Mouse (Mus musculus): ENCODE results near the gene Tbx22.

The Tbx22 gene

DNA sequence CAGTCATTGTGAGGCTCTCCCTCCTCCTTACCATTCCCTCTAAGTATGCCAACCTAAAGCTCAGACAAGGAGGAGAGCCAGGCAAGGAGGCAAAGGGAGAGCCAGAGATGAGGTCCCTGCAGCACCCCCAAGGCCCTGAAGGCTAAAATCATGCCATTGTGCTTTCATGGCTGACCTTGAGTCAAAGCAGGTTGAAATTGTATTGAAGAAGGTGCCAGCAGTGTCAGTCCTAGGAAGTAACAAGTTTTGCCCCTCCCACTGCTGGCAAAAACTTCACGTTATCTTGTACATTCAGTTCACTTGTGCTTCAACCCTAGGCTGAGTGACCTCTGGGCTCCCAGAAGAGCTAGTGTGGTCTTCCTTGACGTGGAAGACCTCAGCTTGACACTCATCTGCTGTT, at the start of gene Tbx22:
Gene Tbx22 (plus strand): TSS at position 301 of the 400 bp plus-strand sequence.
- peak; percentile 38 for DNase-seq (ENCODE audit: low spot score)

GRCm38 (mm10) chrX:107668677-107669076, 913 bp downstream of the Tbx22 start:
- no peak for DNase-seq (ENCODE audit: low spot score)

DNA sequence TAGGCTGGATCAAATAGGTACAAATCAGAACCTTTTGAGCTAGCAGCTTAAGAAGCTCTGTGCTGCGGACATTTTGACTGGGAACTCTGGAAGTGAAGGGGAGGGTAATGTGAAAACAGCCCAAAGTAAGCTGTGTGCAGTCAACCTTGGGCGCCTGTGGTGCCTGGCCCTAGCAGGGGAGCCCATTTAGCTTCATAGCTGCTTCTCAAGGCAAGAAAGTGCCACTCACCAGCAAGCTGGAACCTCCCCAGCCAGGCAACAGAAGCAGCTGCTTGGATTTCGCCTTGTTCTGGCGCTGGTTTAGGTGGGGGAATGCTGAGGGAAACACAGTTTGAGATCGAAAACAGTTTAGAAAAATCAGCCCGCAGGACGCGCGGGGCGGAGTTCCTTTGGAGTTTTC, 11.4 kb downstream of the Tbx22 start:
- DNase-seq (ENCODE audit: low spot score): peak; percentile 35

DNA sequence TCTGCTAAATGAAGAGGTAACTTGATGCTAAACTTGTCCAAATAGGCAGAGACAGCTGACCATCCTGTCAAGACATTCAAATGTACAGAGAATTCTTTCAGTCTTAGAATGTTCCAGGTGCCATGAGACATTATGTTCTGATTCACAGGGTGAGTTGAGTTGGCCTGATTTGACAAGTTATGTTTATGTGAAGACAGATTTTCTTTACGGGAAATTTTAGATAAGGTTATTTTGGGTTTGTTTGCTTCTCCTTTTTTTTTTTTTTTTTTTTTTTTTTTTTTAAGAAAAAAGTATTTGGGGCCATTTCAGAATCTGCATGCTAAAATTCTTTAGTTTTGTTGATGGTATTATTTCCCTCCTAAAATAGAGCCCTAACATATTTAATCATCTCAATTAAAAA, 40.8 kb downstream of the Tbx22 start:
- no peak for DNase-seq (ENCODE audit: low spot score)

GRCm38 (mm10) chrX:107723541-107723940, 55.8 kb downstream of the Tbx22 start:
- no peak for DNase-seq (ENCODE audit: low spot score)

All from testis, postnatal 10 days (tissue).